Mouse (Mus musculus): ENCODE measurements around the gene Slc35e4. TPM values are rescaled to one million over a fixed set of nuclear protein-coding genes. Genes with fewer than 3 reads are reported as not detected.
A peak's percentile ranks its signal among the peaks of the same experiment; 100 is the strongest.

Slc35e4 gene
- polyA plus RNA-seq, 1 experiment from 2014 or later: 5.5 TPM

DNA sequence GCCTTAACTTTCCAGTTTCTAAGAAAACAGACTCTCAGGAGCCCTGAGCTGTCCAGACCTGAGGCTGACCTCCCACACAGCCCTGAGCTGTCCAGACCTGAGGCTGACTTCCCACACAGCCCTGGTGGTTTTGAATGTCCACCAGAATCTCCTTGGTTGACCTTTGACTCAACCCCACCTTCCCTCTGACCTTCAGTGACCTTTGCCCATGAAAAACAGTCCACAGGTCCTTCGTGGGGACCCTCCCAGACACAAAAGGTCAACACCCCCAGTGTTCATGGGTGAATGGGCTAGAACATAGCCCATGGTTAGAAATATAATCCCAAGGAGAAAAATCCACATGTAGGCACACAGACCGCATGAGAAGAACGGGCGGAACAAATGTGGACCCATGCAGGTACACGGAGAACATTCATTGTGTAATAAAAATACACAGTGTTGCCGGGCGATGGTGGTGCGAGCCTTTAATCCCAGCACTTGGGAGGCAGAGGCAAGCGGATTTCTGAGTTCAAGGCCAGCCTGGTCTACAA lies 19.4 kb upstream of the Slc35e4 start:
- H3K27ac ChIP-seq (replicated peaks): no peak overlapping the region
- H3K27me3 ChIP-seq (ENCODE audit: low read depth, poor library complexity, severe bottlenecking): no peaks in the 10 kb centered on the region
- H3K36me3 ChIP-seq: no peaks in the 10 kb centered on the region
- no peak overlapping the region for H3K4me3 ChIP-seq
- DNase-seq (ENCODE audit: low spot score): no peak
- H3K4me1 ChIP-seq: peaks cover 20% of the 10 kb centered on the region
- no peaks in the 10 kb centered on the region for H3K9me3 ChIP-seq (replicated peaks)
- WGBS: 88% methylated on average over 9 of the region's 9 CpGs

GRCm38 (mm10) chr11:3931511-3932211 lies 17.2 kb upstream of the Slc35e4 start, which contains the start of gene Tcn2:
Gene Tcn2 (minus strand): TSS chr11:3932159.
- Histone ChIP-seq H3K36me3 (0 out of 2 replicates have a peak, but pooled peaks cover 3% of the 10 kb centered on the region), H3K4me3 (peak within 1 kb of the TSS; percentile 73), H3K27me3 (ENCODE audit: low read depth, poor library complexity, severe bottlenecking) (no peaks in the 10 kb centered on the region), H3K27ac (replicated peaks) (peak within 1 kb of the TSS; percentile 82), H3K9me3 (replicated peaks) (no peaks in the 10 kb centered on the region), H3K4me1 (peaks cover 20% of the 10 kb centered on the region)
- under 1% methylated on average over 22 of the region's 26 CpGs for WGBS
- DNase-seq (ENCODE audit: low spot score): peak; percentile 83

DNA sequence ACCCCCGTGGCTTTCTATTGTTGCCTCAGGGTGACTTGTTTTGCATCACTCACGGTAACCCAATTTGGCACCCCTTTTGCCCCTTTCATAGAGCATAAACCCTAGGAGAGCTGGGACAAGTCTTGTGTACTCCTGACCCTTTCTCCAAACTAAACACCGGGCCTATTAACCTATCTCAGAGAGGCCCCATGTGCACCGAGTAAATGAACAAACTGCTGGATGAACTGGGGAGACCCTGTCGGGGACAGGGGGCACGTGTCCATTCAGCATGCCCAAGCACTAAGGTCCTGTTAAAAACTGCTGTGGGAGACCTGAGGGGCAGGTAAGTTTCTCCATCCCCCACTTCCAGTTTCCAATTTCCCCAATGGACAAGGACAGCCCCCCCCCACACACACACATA lies 16.5 kb upstream of the Slc35e4 start:
- Histone ChIP-seq H3K4me3 (peak overlapping the region; percentile 73), H3K36me3 (peaks cover 6% of the 10 kb centered on the region; the same call in 1 of the 2 replicates), H3K27ac (replicated peaks) (0 out of 2 replicates have a peak overlapping the region, but pooled peaks have one; percentile 82), H3K27me3 (ENCODE audit: low read depth, poor library complexity, severe bottlenecking) (no peaks in the 10 kb centered on the region), H3K4me1 (peaks cover 20% of the 10 kb centered on the region), H3K9me3 (replicated peaks) (no peaks in the 10 kb centered on the region)
- WGBS: 36% methylated on average over 6 of the region's 6 CpGs
- no peak for DNase-seq (ENCODE audit: low spot score)

DNA sequence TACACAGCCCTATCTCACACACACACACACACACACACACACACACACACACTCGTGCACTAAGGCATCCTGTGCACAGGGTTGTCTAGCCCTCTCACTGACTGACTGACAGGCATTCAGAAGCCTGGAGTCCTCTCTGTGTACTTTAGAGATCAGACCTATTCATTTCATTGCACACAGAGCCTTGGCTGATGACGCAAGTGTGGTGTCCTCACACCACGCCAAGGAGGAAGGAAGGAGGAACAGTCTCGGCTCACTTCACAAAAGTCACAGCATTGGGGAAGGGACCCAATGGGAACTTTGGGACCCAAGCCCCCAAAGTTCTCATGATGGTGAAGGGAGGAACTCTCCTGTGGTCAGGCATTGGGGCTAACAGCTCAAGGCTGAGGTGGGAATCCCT lies 15.6 kb upstream of the Slc35e4 start:
- H3K27ac ChIP-seq (replicated peaks): no peak overlapping the region
- peaks cover 20% of the 10 kb centered on the region for H3K4me1 ChIP-seq
- WGBS: 77% methylated on average over 4 of the region's 4 CpGs
- DNase-seq (ENCODE audit: low spot score): no peak
- H3K9me3 ChIP-seq (replicated peaks): no peaks in the 10 kb centered on the region
- no peak overlapping the region for H3K4me3 ChIP-seq
- H3K36me3 ChIP-seq: peaks cover 11% of the 10 kb centered on the region; the same call in 1 of the 2 replicates
- no peaks in the 10 kb centered on the region for H3K27me3 ChIP-seq (ENCODE audit: low read depth, poor library complexity, severe bottlenecking)

DNA sequence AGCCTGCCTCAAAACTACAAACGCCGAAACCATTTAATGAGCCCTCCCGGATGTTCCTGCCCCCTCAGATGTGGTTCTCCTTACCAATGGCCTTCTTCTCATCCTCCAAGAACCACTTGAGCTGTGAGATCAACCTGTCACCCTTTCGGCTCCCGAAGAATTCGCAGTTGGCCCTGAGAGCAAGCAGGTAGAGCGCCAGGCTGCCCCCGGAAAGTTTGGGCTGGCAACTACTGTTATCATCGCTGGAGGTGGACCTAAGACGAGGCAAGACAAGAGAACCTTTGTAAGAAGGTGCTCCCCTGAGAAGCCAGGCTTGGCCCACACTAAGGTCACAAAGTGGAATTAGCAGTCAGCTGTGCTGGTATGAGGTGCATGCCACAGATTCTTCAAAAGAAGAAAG lies 11.5 kb upstream of the Slc35e4 start:
- no peak overlapping the region for H3K4me3 ChIP-seq
- no peaks in the 10 kb centered on the region for H3K9me3 ChIP-seq (replicated peaks)
- peaks cover 11% of the 10 kb centered on the region for H3K4me1 ChIP-seq
- DNase-seq (ENCODE audit: low spot score): no peak
- no peak overlapping the region for H3K27ac ChIP-seq (replicated peaks)
- H3K27me3 ChIP-seq (ENCODE audit: low read depth, poor library complexity, severe bottlenecking): no peaks in the 10 kb centered on the region
- WGBS: 90% methylated on average over 10 of the region's 10 CpGs
- H3K36me3 ChIP-seq: peaks cover 38% of the 10 kb centered on the region

DNA sequence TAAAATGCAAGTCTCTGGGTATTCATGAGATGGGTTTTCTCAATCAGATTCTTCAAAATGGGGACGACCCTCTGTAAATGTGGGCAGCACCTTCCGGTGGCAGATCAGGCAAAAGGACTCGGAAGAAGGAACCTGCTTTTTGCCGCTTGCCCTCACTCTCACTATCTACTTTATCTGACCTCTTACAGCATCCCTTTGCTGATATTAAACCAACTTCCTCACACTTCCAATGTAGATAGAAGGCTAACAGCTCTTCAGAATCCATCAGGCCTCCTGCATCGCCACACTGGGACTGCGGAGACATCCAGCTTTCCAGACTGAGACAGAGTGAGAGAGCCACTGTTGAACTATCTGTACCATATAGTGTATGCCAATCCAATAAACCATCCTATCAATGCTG lies 8.3 kb upstream of the Slc35e4 start:
- Histone ChIP-seq H3K4me3 (no peak overlapping the region), H3K36me3 (peaks cover 38% of the 10 kb centered on the region), H3K27ac (replicated peaks) (no peak overlapping the region), H3K9me3 (replicated peaks) (no peaks in the 10 kb centered on the region), H3K4me1 (0 out of 2 replicates have a peak, but pooled peaks cover 3% of the 10 kb centered on the region), H3K27me3 (ENCODE audit: low read depth, poor library complexity, severe bottlenecking) (no peaks in the 10 kb centered on the region)
- 93% methylated on average over 6 of the region's 6 CpGs for WGBS
- DNase-seq (ENCODE audit: low spot score): no peak

GRCm38 (mm10) chr11:3922115-3922514 lies 7.7 kb upstream of the Slc35e4 start:
- Histone ChIP-seq H3K27me3 (ENCODE audit: low read depth, poor library complexity, severe bottlenecking) (no peaks in the 10 kb centered on the region), H3K4me1 (0 out of 2 replicates have a peak, but pooled peaks cover 3% of the 10 kb centered on the region), H3K27ac (replicated peaks) (no peak overlapping the region), H3K4me3 (no peak overlapping the region), H3K36me3 (peaks cover 38% of the 10 kb centered on the region), H3K9me3 (replicated peaks) (no peaks in the 10 kb centered on the region)
- no peak for DNase-seq (ENCODE audit: low spot score)
- 89% methylated on average over 9 of the region's 9 CpGs for WGBS

DNA sequence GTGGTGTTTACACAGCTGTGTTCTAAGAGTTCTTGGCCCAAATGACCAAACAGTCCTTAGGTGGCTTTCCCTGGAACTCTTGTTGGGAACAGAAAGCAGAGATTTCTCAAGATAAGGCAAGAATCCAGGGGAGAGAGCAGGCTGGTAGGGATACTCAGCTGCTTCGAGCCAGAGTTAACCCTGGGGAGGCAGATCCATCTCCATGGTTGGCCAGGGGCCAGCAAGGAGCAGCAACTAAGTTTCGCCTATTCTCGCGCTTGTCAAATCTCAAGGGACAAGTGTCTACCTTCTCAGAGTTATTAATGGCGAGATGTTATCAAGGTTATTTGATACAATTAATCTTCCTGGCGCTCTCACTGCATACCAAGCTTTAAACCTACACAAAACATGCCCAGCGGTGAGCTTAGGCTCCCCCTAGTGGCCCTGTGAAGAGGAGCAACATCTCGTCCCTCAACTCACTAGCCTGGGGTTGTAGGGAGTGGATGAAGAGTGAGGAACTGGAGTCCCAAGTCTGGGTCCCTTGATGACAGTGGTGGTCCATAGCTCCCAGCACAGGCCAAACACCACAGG lies 6.9 kb upstream of the Slc35e4 start:
- H3K27me3 ChIP-seq (ENCODE audit: low read depth, poor library complexity, severe bottlenecking): no peaks in the 10 kb centered on the region
- H3K36me3 ChIP-seq: peaks cover 33% of the 10 kb centered on the region
- no peak overlapping the region for H3K27ac ChIP-seq (replicated peaks)
- no peak overlapping the region for H3K4me3 ChIP-seq
- WGBS: 34% methylated on average over 8 of the region's 8 CpGs
- peak; percentile 51 for DNase-seq (ENCODE audit: low spot score)
- 0 out of 2 replicates have a peak, but pooled peaks cover 3% of the 10 kb centered on the region for H3K4me1 ChIP-seq
- H3K9me3 ChIP-seq (replicated peaks): no peaks in the 10 kb centered on the region

- no peak for DNase-seq (ENCODE audit: low spot score)
- Histone ChIP-seq H3K27ac (replicated peaks) (no peak overlapping the region), H3K27me3 (ENCODE audit: low read depth, poor library complexity, severe bottlenecking) (no peaks in the 10 kb centered on the region; the same call in 1 of the 2 replicates), H3K4me1 (0 out of 2 replicates have a peak, but pooled peaks cover 3% of the 10 kb centered on the region), H3K4me3 (no peak overlapping the region), H3K9me3 (replicated peaks) (no peaks in the 10 kb centered on the region), H3K36me3 (peaks cover 31% of the 10 kb centered on the region)
- 90% methylated on average over 7 of the region's 7 CpGs for WGBS
These were observed 6.0 kb upstream of the Slc35e4 start for GRCm38 (mm10) chr11:3920476-3920875.

GRCm38 (mm10) chr11:3918738-3919137 lies 4.3 kb upstream of the Slc35e4 start:
- Histone ChIP-seq H3K4me1 (peaks cover 10% of the 10 kb centered on the region), H3K4me3 (no peak overlapping the region), H3K27me3 (ENCODE audit: low read depth, poor library complexity, severe bottlenecking) (no peaks in the 10 kb centered on the region; the same call in 1 of the 2 replicates), H3K36me3 (peaks cover 16% of the 10 kb centered on the region), H3K27ac (replicated peaks) (no peak overlapping the region), H3K9me3 (replicated peaks) (no peaks in the 10 kb centered on the region)
- DNase-seq (ENCODE audit: low spot score): no peak
- 79% methylated on average over 1 of the region's 1 CpGs for WGBS

- peak; percentile 88 for DNase-seq (ENCODE audit: low spot score)
- Histone ChIP-seq H3K4me3 (peak overlapping the region; percentile 76), H3K9me3 (replicated peaks) (no peaks in the 10 kb centered on the region), H3K36me3 (no peaks in the 10 kb centered on the region), H3K27ac (replicated peaks) (peak overlapping the region; percentile 83), H3K27me3 (ENCODE audit: low read depth, poor library complexity, severe bottlenecking) (peaks cover 22% of the 10 kb centered on the region), H3K4me1 (peaks cover 48% of the 10 kb centered on the region)
- under 1% methylated on average over 65 of the region's 65 CpGs for WGBS
These were observed 952 bp downstream of the Slc35e4 start for GRCm38 (mm10) chr11:3913316-3914108.

DNA sequence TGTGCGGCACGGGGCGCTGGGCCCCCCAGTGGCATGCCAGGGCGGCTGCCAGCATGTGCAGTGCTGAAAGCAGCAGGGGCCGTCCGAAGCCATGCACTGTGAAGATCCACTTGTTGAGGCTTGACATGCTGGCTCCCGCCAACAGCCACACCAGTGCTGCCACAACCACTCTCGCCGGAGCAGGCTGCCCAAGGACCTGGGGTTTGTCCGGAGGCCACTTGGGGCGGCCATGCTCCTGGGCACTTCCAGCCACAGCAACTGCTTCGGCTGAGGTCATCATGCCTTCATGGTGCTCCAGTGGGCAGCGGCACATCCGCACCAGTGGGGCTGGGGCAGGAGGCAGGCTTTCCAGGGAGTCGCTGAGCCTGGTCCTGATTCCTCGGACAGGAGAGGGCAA lies 1.6 kb downstream of the Slc35e4 start:
- Histone ChIP-seq H3K36me3 (no peaks in the 10 kb centered on the region), H3K27me3 (ENCODE audit: low read depth, poor library complexity, severe bottlenecking) (peaks cover 22% of the 10 kb centered on the region), H3K4me3 (peak overlapping the region; percentile 76), H3K4me1 (peaks cover 55% of the 10 kb centered on the region), H3K27ac (replicated peaks) (peak overlapping the region; percentile 83), H3K9me3 (replicated peaks) (no peaks in the 10 kb centered on the region)
- DNase-seq (ENCODE audit: low spot score): peak; percentile 48
- WGBS: 4% methylated on average over 16 of the region's 16 CpGs

Measured in midbrain, embryonic 10.5 days (tissue).